Comparison of ENCODE assay signal across 8 mouse cellular contexts in genomic region chr7:116607628-116608225, GRCm38 (mm10).
DNase-seq lines count a peak whose midpoint lies in the region; ATAC-seq and TF ChIP-seq lines count a peak whose summit lies in the region.

No protein-coding gene starts in this region.

- peaks cover 9 to 28% of the 10 kb centered on the region in 2 experiments for H3K4me1 ChIP-seq in CH12.LX (ENCODE audit: control insufficient read depth in 1 of 2, insufficient read depth in 2 of 2)
- peaks cover 19% of the 10 kb centered on the region for H3K4me1 ChIP-seq in heart, embryonic 13.5 days
- peaks cover 6% of the 10 kb centered on the region for H3K4me1 ChIP-seq in limb, embryonic 15.5 days
- H3K4me1 ChIP-seq in stomach, embryonic 14.5 days (ENCODE audit: control insufficient read depth, insufficient read depth, low read length): no peaks in the 10 kb centered on the region

- peak overlapping the region; percentile 35; the same call in 1 of the 2 replicates for H3K9ac ChIP-seq in CH12.LX (ENCODE audit: insufficient read depth, low read depth)
- H3K9ac ChIP-seq in heart, embryonic 13.5 days: peak overlapping the region; percentile 73
- H3K9ac ChIP-seq in limb, embryonic 15.5 days: no peak overlapping the region
- H3K9ac ChIP-seq in stomach, embryonic 14.5 days (replicated peaks; ENCODE audit: low read depth, low read length): no peak overlapping the region

- DNase-seq in CH12.LX (ENCODE audit: extremely low read depth) (no peak), R1 (ENCODE audit: low read depth, low spot score) (peak; percentile 14)
- no peak for DNase-seq in left cerebral cortex, postnatal 4 days
- DNase-seq in layer of hippocampus, adult 8-10 months (ENCODE audit: low spot score in 2 of 2): no peak
- no peak for DNase-seq in layer of hippocampus, adult 9-11 months

- ATAC-seq in heart, embryonic 13.5 days (ENCODE audit: extremely low read depth, insufficient number of reproducible peaks, low FRiP score, low TSS enrichment): no peak
- ATAC-seq in limb, embryonic 15.5 days (ENCODE audit: insufficient number of reproducible peaks, low FRiP score, low TSS enrichment, low read depth): no peak
- no peak for ATAC-seq in stomach, embryonic 14.5 days (ENCODE audit: insufficient number of reproducible peaks, insufficient read depth, low FRiP score, low read depth)

- H3K4me2 ChIP-seq in CH12.LX (ENCODE audit: insufficient read depth, low read depth, poor library complexity, severe bottlenecking): peak overlapping the region; percentile 91
- peak overlapping the region; percentile 80 for H3K4me2 ChIP-seq in heart, embryonic 13.5 days
- peak overlapping the region; percentile 52 for H3K4me2 ChIP-seq in limb, embryonic 15.5 days
- peak overlapping the region; percentile 46 for H3K4me2 ChIP-seq in stomach, embryonic 14.5 days (replicated peaks; ENCODE audit: low read depth, low read length)

- H3K36me3 ChIP-seq in CH12.LX (replicated peaks in 1 of 2; ENCODE audit: control insufficient read depth in 1 of 2, insufficient read depth in 1 of 2, low read length in 1 of 2): no peaks in the 10 kb centered on the region
- H3K36me3 ChIP-seq in heart, embryonic 13.5 days: no peaks in the 10 kb centered on the region
- H3K36me3 ChIP-seq in limb, embryonic 15.5 days: no peaks in the 10 kb centered on the region
- no peaks in the 10 kb centered on the region for H3K36me3 ChIP-seq in stomach, embryonic 14.5 days (ENCODE audit: control insufficient read depth, insufficient read depth, low read length)

- TF ChIP-seq EP300 in CH12.LX (IDR thresholded peaks at IDR 0.05; ENCODE audit: low read length): no peak

- no peak for TF ChIP-seq POLR2A in CH12.LX (IDR thresholded peaks at IDR 0.05; ENCODE audit: low read depth, low read length)

- in situ Hi-C loops in CH12.LX (cut with MboI; ENCODE audit: low pct_ligation_motif_present, low pct_unique_long_range_greater_than_20kb, low sequenced_read_pairs): loop anchor here (5.0 to 25.0 kb wide), 5 partner anchors 75 to 470 kb away; partner anchors contain the start of gene Rps13

- no peak for TF ChIP-seq CTCF in CH12.LX (conservative IDR thresholded peaks at IDR 0.05 in 1 of 2, IDR thresholded peaks at IDR 0.05 in 1 of 2; ENCODE audit: low read depth in 2 of 2, low read length in 2 of 2)

- dilution Hi-C loops in CH12.LX (cut with MboI; ENCODE audit: extremely low pct_ligation_motif_present, extremely low pct_unique_long_range_greater_than_20kb, low sequenced_read_pairs): no loop called here

- H3K9me3 ChIP-seq in CH12.LX (replicated peaks; ENCODE audit: low read length): no peaks in the 10 kb centered on the region
- H3K9me3 ChIP-seq in heart, embryonic 13.5 days: no peaks in the 10 kb centered on the region
- H3K9me3 ChIP-seq in limb, embryonic 15.5 days: no peaks in the 10 kb centered on the region
- H3K9me3 ChIP-seq in stomach, embryonic 14.5 days (ENCODE audit: control insufficient read depth, low read depth, low read length): no peaks in the 10 kb centered on the region

- peak overlapping the region in 1 of 3 experiments; percentile 25 for H3K4me3 ChIP-seq in CH12.LX (replicated peaks in 1 of 3; ENCODE audit: low read depth in 2 of 3, low read length in 2 of 3, poor library complexity in 1 of 3)
- peak overlapping the region; percentile 50 for H3K4me3 ChIP-seq in heart, embryonic 13.5 days
- peak overlapping the region; percentile 34 for H3K4me3 ChIP-seq in limb, embryonic 15.5 days
- peak overlapping the region; percentile 17; the same call in 1 of the 2 replicates for H3K4me3 ChIP-seq in stomach, embryonic 14.5 days (ENCODE audit: low read depth, low read length)

- H3K27me3 ChIP-seq in CH12.LX (replicated peaks): no peaks in the 10 kb centered on the region
- H3K27me3 ChIP-seq in heart, embryonic 13.5 days (replicated peaks): no peaks in the 10 kb centered on the region
- no peaks in the 10 kb centered on the region; the same call in 1 of the 2 replicates for H3K27me3 ChIP-seq in limb, embryonic 15.5 days
- no peaks in the 10 kb centered on the region for H3K27me3 ChIP-seq in stomach, embryonic 14.5 days (ENCODE audit: control insufficient read depth, insufficient read depth, low read length)

- no peaks in the 10 kb centered on the region for H3K79me2 ChIP-seq in CH12.LX (replicated peaks; ENCODE audit: control insufficient read depth, extremely low read depth, insufficient read depth, poor library complexity, severe bottlenecking)

- no peak overlapping the region for H3K27ac ChIP-seq in CH12.LX (ENCODE audit: insufficient read depth, low read depth)
- H3K27ac ChIP-seq in heart, embryonic 13.5 days (replicated peaks): no peak overlapping the region
- H3K27ac ChIP-seq in limb, embryonic 15.5 days: no peak overlapping the region
- H3K27ac ChIP-seq in stomach, embryonic 14.5 days (ENCODE audit: low read length): no peak overlapping the region

- no peak for TF ChIP-seq RAD21 in CH12.LX (IDR thresholded peaks at IDR 0.05; ENCODE audit: low read depth, low read length)

- intact Hi-C loops in left cerebral cortex, postnatal 4 days (cut with DNase I): loop anchor here (2.0 kb wide), 1 partner anchor 75 kb away; no protein-coding TSS in a partner anchor

- 4% methylated on average over 15 of the region's 15 CpGs for WGBS in heart, embryonic 13.5 days
- 3% methylated on average over 15 of the region's 15 CpGs for WGBS in limb, embryonic 15.5 days
- WGBS in stomach, embryonic 14.5 days: 5% methylated on average over 15 of the region's 15 CpGs

TF ChIP-seq in CH12.LX, 34 proteins besides CTCF, POLR2A, EP300 and RAD21:
- TF ChIP-seq HCFC1 (IDR thresholded peaks at IDR 0.05; ENCODE audit: low read depth, low read length): no peak
- no peak for TF ChIP-seq PAX5 (IDR thresholded peaks at IDR 0.05; ENCODE audit: low read length)
- TF ChIP-seq ZNF384 (IDR thresholded peaks at IDR 0.05; ENCODE audit: low read depth, low read length): no peak
- no peak for TF ChIP-seq BHLHE40 (IDR thresholded peaks at IDR 0.05; ENCODE audit: low read depth, low read length)
- no peak for TF ChIP-seq E2F4 (IDR thresholded peaks at IDR 0.05; ENCODE audit: insufficient replicate concordance, low read depth, low read length)
TF ChIP-seq in CH12.LX: peak in this region for 0.

Comparison
In these comparisons a context has a peak if more than half of its experiments do, and no peak if none do; other contexts are left out.
1. H3K9ac ChIP-seq: peak in CH12.LX (single experiment) and heart, embryonic 13.5 days (single experiment); none in limb, embryonic 15.5 days (single experiment) and stomach, embryonic 14.5 days (single experiment).
2. Peak in every context shown above with its lines, with median percentiles within 50 percentile points of each other: H3K4me2 ChIP-seq.